In the genomic region with DNA sequence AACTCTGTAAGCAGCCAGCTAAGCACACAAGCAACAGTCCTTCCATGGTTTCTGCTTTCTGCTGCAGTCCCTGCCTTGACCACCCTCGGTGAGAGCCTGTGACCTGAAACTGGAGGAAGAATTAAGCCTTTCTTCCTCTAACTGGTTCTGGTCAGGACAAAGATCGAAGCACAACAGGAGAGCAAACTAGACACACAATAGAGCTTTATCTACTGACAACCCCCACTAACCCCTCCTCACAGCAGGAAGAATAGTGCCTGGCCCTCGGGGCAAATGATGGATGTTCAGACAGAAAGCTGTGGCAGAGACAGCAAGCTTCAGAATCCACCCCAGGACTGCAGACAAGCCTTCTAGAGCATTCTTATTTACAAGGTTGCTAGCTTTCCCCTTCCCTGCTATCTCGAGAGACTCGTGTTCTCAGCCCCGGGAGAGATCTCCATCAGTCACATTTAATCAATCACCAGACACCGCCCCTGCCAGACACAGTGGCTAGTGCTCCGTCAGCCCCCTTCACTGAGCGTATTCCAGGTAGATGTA, we compare ENCODE assay signal across 12 mouse cellular contexts. TPM values are rescaled to one million over a fixed set of nuclear protein-coding genes. Genes with fewer than 3 reads are reported as not detected.
DNase-seq lines count a peak whose midpoint lies in the region; ATAC-seq and TF ChIP-seq lines count a peak whose summit lies in the region.
"Had no signal": no experiment of that assay in that cellular context is flagged by ENCODE, and none has a peak within 500 bp of the region (broad histone marks: within the 10 kb centered on the region; RNA-seq: fewer than 3 reads in every experiment).

No protein-coding gene starts in this region.

- H3K9ac ChIP-seq in heart, embryonic 16.5 days (ENCODE audit: low read length), result no peak overlapping the region
- 0 out of 2 replicates have a peak overlapping the region, but pooled peaks have one; percentile 7 for H3K9ac ChIP-seq in hindbrain, embryonic 11.5 days (ENCODE audit: low read depth, low read length)
- no peak overlapping the region for H3K9ac ChIP-seq in midbrain, embryonic 16.5 days (ENCODE audit: low read depth, low read length)

- no peak overlapping the region for H3K27ac ChIP-seq in heart, embryonic 16.5 days (ENCODE audit: low read length)
- peak overlapping the region; percentile 95 for H3K27ac ChIP-seq in bone marrow macrophage, adult 2 months (ENCODE audit: insufficient read depth, low read depth, low read length)
- H3K27ac ChIP-seq in hindbrain, embryonic 11.5 days (ENCODE audit: low read depth, low read length), result peak overlapping the region; percentile 30; the same call in 1 of the 2 replicates
- H3K27ac ChIP-seq in midbrain, embryonic 16.5 days (ENCODE audit: low read length), result 0 out of 2 replicates have a peak overlapping the region, but pooled peaks have one; percentile 22

- peak overlapping the region; percentile 21 for H3K4me2 ChIP-seq in heart, embryonic 16.5 days (ENCODE audit: low read depth, low read length)
- H3K4me2 ChIP-seq in hindbrain, embryonic 11.5 days (replicated peaks; ENCODE audit: low read depth, low read length), result peak overlapping the region; percentile 32
- peak overlapping the region; percentile 33 for H3K4me2 ChIP-seq in midbrain, embryonic 16.5 days (ENCODE audit: low read length)

- WGBS in heart, embryonic 16.5 days, result 9% methylated on average over 9 of the region's 9 CpGs
- 5% methylated on average over 9 of the region's 9 CpGs for WGBS in hindbrain, embryonic 11.5 days
- 8% methylated on average over 9 of the region's 9 CpGs for WGBS in midbrain, embryonic 16.5 days

- TF ChIP-seq CTCF in bone marrow macrophage, adult 2 months (IDR thresholded peaks at IDR 0.05; ENCODE audit: low read depth, low read length), result no peak

- H3K4me3 ChIP-seq in heart, embryonic 16.5 days (ENCODE audit: low read length), result no peak overlapping the region
- H3K4me3 ChIP-seq in bone marrow macrophage, adult 2 months (ENCODE audit: insufficient read depth, low read length), result peak overlapping the region; percentile 26
- no peak overlapping the region for H3K4me3 ChIP-seq in hindbrain, embryonic 11.5 days (ENCODE audit: low read depth, low read length)
- no peak overlapping the region for H3K4me3 ChIP-seq in midbrain, embryonic 16.5 days (ENCODE audit: low read depth, low read length)
- H3K4me3 ChIP-seq: erythroblast, embryonic 14.5 days had no signal

- no peaks in the 10 kb centered on the region for H3K9me3 ChIP-seq in heart, embryonic 16.5 days (replicated peaks; ENCODE audit: control insufficient read depth, low read length)
- no peaks in the 10 kb centered on the region for H3K9me3 ChIP-seq in hindbrain, embryonic 11.5 days (ENCODE audit: control insufficient read depth, low read length)
- no peaks in the 10 kb centered on the region for H3K9me3 ChIP-seq in midbrain, embryonic 16.5 days (replicated peaks; ENCODE audit: control insufficient read depth, low read length, poor library complexity, severe bottlenecking)

- ATAC-seq in heart, embryonic 16.5 days (replicated peaks; ENCODE audit: extremely low read depth, insufficient read depth, low FRiP score), result no peak
- ATAC-seq in hindbrain, embryonic 11.5 days (ENCODE audit: low FRiP score), result peak; percentile 53
- no peak for ATAC-seq in midbrain, embryonic 16.5 days

- H3K36me3 ChIP-seq in heart, embryonic 16.5 days (ENCODE audit: control insufficient read depth, insufficient read depth), result no peaks in the 10 kb centered on the region
- H3K36me3 ChIP-seq in hindbrain, embryonic 11.5 days (ENCODE audit: control insufficient read depth, insufficient read depth, low read length), result no peaks in the 10 kb centered on the region
- no peaks in the 10 kb centered on the region for H3K36me3 ChIP-seq in midbrain, embryonic 16.5 days (ENCODE audit: control insufficient read depth, insufficient read depth, low read length)

- peaks cover 2% of the 10 kb centered on the region; the same call in 1 of the 2 replicates for H3K4me1 ChIP-seq in heart, embryonic 16.5 days (ENCODE audit: control insufficient read depth, insufficient read depth, low read length)
- H3K4me1 ChIP-seq in bone marrow macrophage, adult 2 months (ENCODE audit: control insufficient read depth, insufficient read depth, low read length), result peaks cover 49% of the 10 kb centered on the region
- H3K4me1 ChIP-seq in hindbrain, embryonic 11.5 days (replicated peaks; ENCODE audit: control insufficient read depth, insufficient read depth, low read length), result peaks cover 6% of the 10 kb centered on the region
- peaks cover 12% of the 10 kb centered on the region for H3K4me1 ChIP-seq in midbrain, embryonic 16.5 days (ENCODE audit: control insufficient read depth, insufficient read depth, low read length)

- DNase-seq in heart, postnatal 4 days, result no peak
- DNase-seq in hindbrain, embryonic 11.5 days (ENCODE audit: low spot score), result peak; percentile 56
- no peak for DNase-seq in layer of hippocampus, adult 18-20 months (ENCODE audit: low spot score in 2 of 2)
- no peak for DNase-seq in spleen, adult 18-20 months
- DNase-seq in adrenal gland, postnatal 25 days, result no peak

- no peaks in the 10 kb centered on the region for H3K27me3 ChIP-seq in heart, embryonic 16.5 days (ENCODE audit: control insufficient read depth, insufficient read depth, low read length)
- H3K27me3 ChIP-seq in hindbrain, embryonic 11.5 days (ENCODE audit: control insufficient read depth, insufficient read depth, low read length), result peaks cover 28% of the 10 kb centered on the region
- H3K27me3 ChIP-seq in midbrain, embryonic 16.5 days (ENCODE audit: control insufficient read depth, insufficient read depth, low read depth, low read length), result no peaks in the 10 kb centered on the region

- no peak for TF ChIP-seq POLR2A in bone marrow macrophage, adult 2 months (IDR thresholded peaks at IDR 0.05; ENCODE audit: borderline replicate concordance, low read depth, low read length)

RNA-seq across cellular contexts. Expression of gene Cd300e, which starts 9.1 kb away (rescaled TPM):
- polyA plus RNA-seq in heart, embryonic 16.5 days (2015; fragmentation: Nextera tagmentation; extraction: Ambion mirVana), result not detected in 2 replicates
- under 1 TPM in 1 of 2 experiments, not detected in 1; 0.11 TPM for total RNA-seq in heart, postnatal 4 days (2021)
- polyA plus RNA-seq in bone marrow macrophage, adult 2 months (2012; ENCODE audit: insufficient read depth, insufficient read length, missing spikeins), result 10.0 and 11.1 TPM in 2 replicates
- not detected in 2 replicates for polyA plus RNA-seq in hindbrain, embryonic 11.5 days (2014; fragmentation: Nextera tagmentation; extraction: Ambion mirVana)
- 0.11 TPM in 1 of 2 replicates, not detected in the other for polyA plus RNA-seq in midbrain, embryonic 16.5 days (2015; fragmentation: Nextera tagmentation; extraction: Ambion mirVana)
- not detected for total RNA-seq in layer of hippocampus, adult 18-20 months (2021)
- 0.33 TPM in 1 of 2 replicates, not detected in the other for total RNA-seq in adrenal gland, postnatal 25 days (2021)
- total RNA-seq: MEL had no signal
- polyA plus RNA-seq: erythroblast, embryonic 14.5 days; limb, embryonic 11.5 days had no signal

RNA-seq across cellular contexts. Expression of gene Rab37, which starts 20.1 kb away (rescaled TPM):
- 1.8 and 3.7 TPM in 2 replicates for polyA plus RNA-seq in heart, embryonic 16.5 days (2015; fragmentation: Nextera tagmentation; extraction: Ambion mirVana)
- total RNA-seq in heart, postnatal 4 days (2021), result 1 to 10 TPM; 1.0 to 1.1 TPM
- not detected in 2 replicates for polyA plus RNA-seq in bone marrow macrophage, adult 2 months (2012; ENCODE audit: insufficient read depth, insufficient read length, missing spikeins)
- polyA plus RNA-seq in hindbrain, embryonic 11.5 days (2014; fragmentation: Nextera tagmentation; extraction: Ambion mirVana), result 0.42 and 0.85 TPM in 2 replicates
- 1.0 TPM in 2 replicates for polyA plus RNA-seq in midbrain, embryonic 16.5 days (2015; fragmentation: Nextera tagmentation; extraction: Ambion mirVana)
- 1 to 10 TPM; 3.7 to 4.2 TPM for total RNA-seq in layer of hippocampus, adult 18-20 months (2021)
- total RNA-seq in adrenal gland, postnatal 25 days (2021), result 0.58 and 0.76 TPM in 2 replicates

RNA-seq across cellular contexts. Expression of gene Cd300ld3, which starts 22.9 kb away (rescaled TPM):
- polyA plus RNA-seq in heart, embryonic 16.5 days (2015; fragmentation: Nextera tagmentation; extraction: Ambion mirVana), result not detected in 2 replicates
- 1 to 10 TPM; 1.6 to 2.2 TPM for total RNA-seq in heart, postnatal 4 days (2021)
- 542 and 670 TPM in 2 replicates for polyA plus RNA-seq in bone marrow macrophage, adult 2 months (2012; ENCODE audit: insufficient read depth, insufficient read length, missing spikeins)
- polyA plus RNA-seq in hindbrain, embryonic 11.5 days (2014; fragmentation: Nextera tagmentation; extraction: Ambion mirVana), result not detected in 2 replicates
- polyA plus RNA-seq in midbrain, embryonic 16.5 days (2015; fragmentation: Nextera tagmentation; extraction: Ambion mirVana), result not detected in 2 replicates
- 1 to 10 TPM in 1 of 2 experiments, not detected in 1; 1.8 TPM for total RNA-seq in layer of hippocampus, adult 18-20 months (2021)
- 2.3 and 4.2 TPM in 2 replicates for total RNA-seq in adrenal gland, postnatal 25 days (2021)
- total RNA-seq: MEL had no signal
- polyA plus RNA-seq: erythroblast, embryonic 14.5 days; limb, embryonic 11.5 days had no signal

RNA-seq across cellular contexts. Expression of gene Cd300ld5, which starts 33.5 kb away (rescaled TPM):
- not detected in 2 replicates for polyA plus RNA-seq in heart, embryonic 16.5 days (2015; fragmentation: Nextera tagmentation; extraction: Ambion mirVana)
- total RNA-seq in heart, postnatal 4 days (2021), result under 1 TPM in 1 of 2 experiments, not detected in 1; 0.79 TPM
- polyA plus RNA-seq in bone marrow macrophage, adult 2 months (2012; ENCODE audit: insufficient read depth, insufficient read length, missing spikeins), result 16.3 and 17.2 TPM in 2 replicates
- not detected in 2 replicates for polyA plus RNA-seq in hindbrain, embryonic 11.5 days (2014; fragmentation: Nextera tagmentation; extraction: Ambion mirVana)
- polyA plus RNA-seq in midbrain, embryonic 16.5 days (2015; fragmentation: Nextera tagmentation; extraction: Ambion mirVana), result not detected in 2 replicates
- 1 to 10 TPM in 1 of 2 experiments, not detected in 1; 1.0 TPM for total RNA-seq in layer of hippocampus, adult 18-20 months (2021)
- 3.5 TPM in 1 of 2 replicates, not detected in the other for total RNA-seq in adrenal gland, postnatal 25 days (2021)
- total RNA-seq: MEL had no signal
- polyA plus RNA-seq: erythroblast, embryonic 14.5 days; limb, embryonic 11.5 days; small intestine, adult 2 months had no signal

RNA-seq across cellular contexts. Expression of gene Cd300ld4, which starts 44.3 kb away (rescaled TPM):
- not detected in 2 replicates for polyA plus RNA-seq in heart, embryonic 16.5 days (2015; fragmentation: Nextera tagmentation; extraction: Ambion mirVana)
- not detected for total RNA-seq in heart, postnatal 4 days (2021)
- polyA plus RNA-seq in bone marrow macrophage, adult 2 months (2012; ENCODE audit: insufficient read depth, insufficient read length, missing spikeins), result 28.8 and 32.2 TPM in 2 replicates
- polyA plus RNA-seq in hindbrain, embryonic 11.5 days (2014; fragmentation: Nextera tagmentation; extraction: Ambion mirVana), result not detected in 2 replicates
- polyA plus RNA-seq in midbrain, embryonic 16.5 days (2015; fragmentation: Nextera tagmentation; extraction: Ambion mirVana), result not detected in 2 replicates
- 1 to 10 TPM in 1 of 2 experiments, under 1 TPM in 1; 0.53 to 1.1 TPM for total RNA-seq in layer of hippocampus, adult 18-20 months (2021)
- total RNA-seq in adrenal gland, postnatal 25 days (2021), result not detected in 2 replicates
- total RNA-seq: MEL had no signal
- polyA plus RNA-seq: erythroblast, embryonic 14.5 days; limb, embryonic 11.5 days; small intestine, adult 2 months had no signal

Comparison
In these comparisons a context has a peak if more than half of its experiments do, and no peak if none do; other contexts are left out.
1. RNA of gene Cd300ld3, which starts 22.9 kb away (polyA plus RNA-seq): 542 to 670 TPM in bone marrow macrophage, adult 2 months; not detected in heart, embryonic 16.5 days, not detected in hindbrain, embryonic 11.5 days and not detected in midbrain, embryonic 16.5 days; every median in the first group is over 100 times any median in the second.
2. Peak in every context shown above with its lines, with median percentiles within 50 percentile points of each other: H3K4me2 ChIP-seq.